Mouse (Mus musculus): Measurements from ENCODE around the gene Tbx3.

GRCm38 (mm10) chr5:119687005-119687855, 16.8 kb downstream of the Tbx3 start:
- TF ChIP-seq POLR2A (IDR thresholded peaks at IDR 0.05; ENCODE audit: borderline replicate concordance, insufficient read depth, low read length): no peak
- TF ChIP-seq CTCF (IDR thresholded peaks at IDR 0.05; ENCODE audit: borderline replicate concordance, insufficient read depth, low read depth, low read length): no peak
